Mouse (Mus musculus): ENCODE data around the gene Mpzl3.
A peak's percentile ranks its signal among the peaks of the same experiment; 100 is the strongest.
"Not testable (repeated sequence)": the region's sequence is repeated elsewhere in the genome, so short reads cannot be mapped to it uniquely, and the experiment has no call there.

Mpzl3 gene

DNA sequence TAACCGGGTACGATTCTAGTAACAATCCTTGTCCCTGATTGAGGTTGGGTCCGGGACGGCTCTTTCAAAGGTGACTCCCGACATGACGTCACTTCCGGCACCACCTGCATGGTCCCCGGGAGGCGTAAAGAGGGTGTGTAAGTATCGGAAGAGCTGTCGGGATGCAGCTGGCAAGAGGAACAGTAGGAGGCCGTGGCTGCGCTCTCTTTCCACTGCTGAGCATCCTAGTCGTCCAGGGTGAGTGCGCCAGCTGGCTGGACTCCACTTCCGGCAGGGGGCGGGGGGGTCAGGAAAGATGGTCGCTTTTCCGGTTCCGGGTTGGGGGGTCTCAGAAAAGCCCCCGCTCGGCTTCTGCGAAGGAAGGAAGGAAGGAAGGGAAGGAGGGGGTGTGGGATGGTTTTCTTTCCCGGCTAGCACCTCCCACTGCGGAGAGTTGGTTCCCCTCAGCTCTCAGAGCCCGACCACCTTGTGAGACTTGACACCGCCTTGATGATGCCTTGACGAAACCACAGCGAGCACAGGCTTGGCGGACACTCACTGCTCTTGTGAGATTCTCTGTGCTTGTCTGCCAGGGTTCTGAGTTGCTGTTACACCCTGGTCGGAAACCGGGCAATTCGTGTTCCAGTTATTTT is at the start of gene Mpzl3:
Gene Mpzl3, plus strand, starts transcription at position 105 of the 632 bp plus-strand sequence.
- peak; percentile 82 for DNase-seq

DNA sequence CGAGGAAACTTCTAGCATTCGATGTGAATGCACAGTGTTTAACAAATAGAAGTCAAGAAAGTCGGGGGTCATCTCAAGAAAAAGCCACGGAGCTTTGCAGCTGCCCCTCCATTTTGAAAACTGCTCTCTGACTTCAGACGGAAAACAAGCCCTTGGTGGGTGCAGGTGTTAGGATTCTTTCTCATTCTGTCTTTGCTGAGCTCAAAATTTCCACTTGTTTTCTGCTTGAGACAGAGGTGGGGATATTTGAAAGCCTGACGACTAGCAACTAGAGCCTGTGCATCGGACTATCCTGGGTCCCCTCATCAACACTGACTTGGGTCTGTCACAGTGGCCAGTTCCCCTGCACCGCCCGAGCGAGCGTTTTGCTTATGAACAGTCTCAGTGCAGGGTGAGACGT is 47.6 kb upstream of the Mpzl3 start:
- no peak for DNase-seq

GRCm38 (mm10) chr9:45008342-45008741 is 46.6 kb upstream of the Mpzl3 start:
- no peak for DNase-seq

- DNase-seq: no peak
These were observed 45.6 kb upstream of the Mpzl3 start, which contains the start of gene Cd3e for GRCm38 (mm10) chr9:45009180-45010078. Gene Cd3e (minus strand): TSS chr9:45009627.

GRCm38 (mm10) chr9:45010461-45010860 is 44.5 kb upstream of the Mpzl3 start:
- DNase-seq: no peak

DNA sequence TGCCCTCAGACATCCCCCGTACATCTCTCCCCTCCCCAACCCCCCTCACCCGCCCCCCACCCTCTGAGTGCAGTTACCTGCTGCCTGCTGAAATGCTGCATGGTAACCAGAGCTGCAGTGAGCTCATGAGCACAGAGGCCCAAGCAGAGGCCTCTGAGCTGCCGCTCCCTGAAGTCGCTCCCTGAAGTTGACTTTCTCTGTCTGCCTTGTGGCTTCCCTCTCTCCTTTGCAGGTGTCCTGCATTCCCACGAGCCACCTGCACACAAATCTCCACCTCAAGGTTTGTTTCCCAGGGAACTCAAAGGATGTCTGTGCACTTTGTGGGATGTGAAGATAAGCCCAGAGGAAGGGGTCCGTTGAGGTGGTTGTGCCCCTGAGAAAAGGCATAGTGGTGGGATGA is 43.7 kb upstream of the Mpzl3 start:
- no peak for DNase-seq

DNA sequence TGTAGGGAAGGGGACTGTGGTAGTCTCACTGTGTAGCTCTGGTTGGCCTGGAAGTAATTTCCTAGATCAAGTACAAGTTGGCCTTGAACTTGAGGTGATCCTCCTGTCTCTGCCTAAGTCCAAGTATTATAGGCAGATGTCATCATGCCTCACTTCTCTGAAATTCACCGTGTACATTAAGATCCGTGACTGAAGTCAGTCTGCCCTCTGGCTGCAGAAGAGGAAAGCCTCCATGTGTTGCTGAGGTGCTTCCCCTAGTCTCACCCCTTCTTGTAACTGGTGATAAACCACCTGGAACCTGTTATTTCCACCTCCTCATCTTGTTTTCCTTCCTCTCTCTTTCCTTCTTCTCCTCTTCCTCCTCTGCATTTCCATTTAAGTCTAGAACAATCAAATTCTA is 40.1 kb upstream of the Mpzl3 start:
- no peak for DNase-seq

DNA sequence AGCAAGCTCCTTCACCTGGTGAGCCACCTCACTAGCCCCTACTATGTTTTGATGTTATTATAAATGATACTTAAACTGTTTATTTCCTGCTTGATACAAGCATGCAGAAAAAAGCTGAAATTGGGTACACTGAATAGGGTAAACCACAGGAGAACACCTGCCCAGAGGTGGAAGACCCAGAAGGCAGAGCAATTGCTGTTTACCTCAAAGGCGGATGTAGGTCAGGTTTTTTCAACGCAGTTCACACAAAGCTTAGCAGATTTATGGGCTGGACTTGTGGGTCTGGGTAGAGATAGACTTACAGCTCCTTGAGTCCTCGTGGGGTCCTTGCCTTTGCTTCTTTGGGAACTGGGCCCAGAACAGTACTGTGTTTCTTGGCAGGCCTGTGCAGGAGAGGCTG is 39.1 kb upstream of the Mpzl3 start:
- DNase-seq: no peak

- no peak for DNase-seq
These were observed 37.0 kb upstream of the Mpzl3 start for GRCm38 (mm10) chr9:45018031-45018430.

- peak; percentile 73 for DNase-seq
These were observed 32.2 kb upstream of the Mpzl3 start for GRCm38 (mm10) chr9:45022800-45023199.

GRCm38 (mm10) chr9:45023638-45024037 is 31.3 kb upstream of the Mpzl3 start:
- no peak for DNase-seq

DNA sequence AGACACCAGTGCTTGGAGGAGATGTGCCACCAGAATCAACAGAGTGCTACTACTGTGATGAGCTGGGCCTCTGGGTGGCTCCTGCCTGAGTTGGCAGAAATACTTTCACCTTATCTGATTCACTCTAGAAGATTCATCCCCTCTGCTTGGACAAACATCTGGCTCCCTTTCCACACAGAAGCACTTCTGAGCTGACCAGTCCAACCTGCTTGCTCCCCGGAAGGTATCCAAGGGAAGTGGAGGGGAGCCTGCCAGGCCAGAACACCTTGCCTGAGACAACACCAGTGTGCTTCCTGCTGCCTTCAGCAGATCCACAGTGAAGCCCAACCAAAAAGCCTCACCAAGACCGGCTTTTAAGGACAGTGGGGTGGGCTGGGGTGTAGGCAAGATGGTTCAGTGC is 30.8 kb upstream of the Mpzl3 start:
- DNase-seq: no peak

GRCm38 (mm10) chr9:45027376-45027775 is 27.6 kb upstream of the Mpzl3 start:
- no peak for DNase-seq

GRCm38 (mm10) chr9:45030341-45030740 is 24.6 kb upstream of the Mpzl3 start:
- no peak for DNase-seq

DNA sequence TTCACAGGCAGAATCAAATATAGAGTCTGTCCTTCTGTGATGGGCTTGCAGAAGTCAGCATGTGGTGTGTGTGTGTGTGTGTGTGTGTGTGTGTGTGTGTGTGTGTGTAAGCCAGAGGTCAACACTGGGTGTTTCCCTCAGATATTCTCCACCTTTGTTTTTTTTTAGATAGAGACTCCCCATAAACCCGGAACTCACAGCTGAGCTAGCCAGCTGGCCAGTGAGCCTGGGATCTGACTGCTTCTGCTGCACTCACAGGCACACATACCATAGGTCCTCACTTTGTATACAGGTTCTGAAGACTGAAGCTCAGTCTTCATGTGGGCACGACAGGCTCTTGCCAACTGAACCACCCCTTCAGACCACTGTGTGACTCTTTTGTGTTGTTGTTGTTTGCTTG is 22.7 kb upstream of the Mpzl3 start:
- no peak for DNase-seq

- no peak for DNase-seq
These were observed 20.5 kb upstream of the Mpzl3 start for GRCm38 (mm10) chr9:45034526-45034925.

- not testable (repeated sequence) for DNase-seq
These were observed 17.2 kb upstream of the Mpzl3 start for GRCm38 (mm10) chr9:45037803-45038202.

DNA sequence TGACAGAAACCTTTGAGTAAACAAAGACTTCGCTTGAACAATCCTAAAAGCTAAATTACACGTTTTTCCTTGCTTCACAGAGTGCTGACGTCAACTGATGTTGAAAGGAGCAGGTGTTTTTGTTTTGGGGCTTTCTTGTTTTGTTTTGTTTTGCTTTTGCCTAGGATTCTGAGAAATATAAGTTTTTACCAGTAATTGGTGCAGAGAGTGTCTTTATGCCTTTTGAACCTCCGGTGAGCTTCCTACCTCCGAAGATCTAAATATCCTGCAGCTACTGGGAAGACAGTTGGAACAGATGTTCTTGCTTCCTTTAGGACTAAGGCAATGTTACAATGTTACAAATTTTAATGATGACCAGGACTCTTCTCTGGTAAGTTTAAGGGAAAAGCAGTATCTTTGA is 15.5 kb upstream of the Mpzl3 start, which contains the start of gene Mpzl2:
Gene Mpzl2, plus strand, starts transcription at position 301 of the 400 bp plus-strand sequence.
- DNase-seq: no peak

DNA sequence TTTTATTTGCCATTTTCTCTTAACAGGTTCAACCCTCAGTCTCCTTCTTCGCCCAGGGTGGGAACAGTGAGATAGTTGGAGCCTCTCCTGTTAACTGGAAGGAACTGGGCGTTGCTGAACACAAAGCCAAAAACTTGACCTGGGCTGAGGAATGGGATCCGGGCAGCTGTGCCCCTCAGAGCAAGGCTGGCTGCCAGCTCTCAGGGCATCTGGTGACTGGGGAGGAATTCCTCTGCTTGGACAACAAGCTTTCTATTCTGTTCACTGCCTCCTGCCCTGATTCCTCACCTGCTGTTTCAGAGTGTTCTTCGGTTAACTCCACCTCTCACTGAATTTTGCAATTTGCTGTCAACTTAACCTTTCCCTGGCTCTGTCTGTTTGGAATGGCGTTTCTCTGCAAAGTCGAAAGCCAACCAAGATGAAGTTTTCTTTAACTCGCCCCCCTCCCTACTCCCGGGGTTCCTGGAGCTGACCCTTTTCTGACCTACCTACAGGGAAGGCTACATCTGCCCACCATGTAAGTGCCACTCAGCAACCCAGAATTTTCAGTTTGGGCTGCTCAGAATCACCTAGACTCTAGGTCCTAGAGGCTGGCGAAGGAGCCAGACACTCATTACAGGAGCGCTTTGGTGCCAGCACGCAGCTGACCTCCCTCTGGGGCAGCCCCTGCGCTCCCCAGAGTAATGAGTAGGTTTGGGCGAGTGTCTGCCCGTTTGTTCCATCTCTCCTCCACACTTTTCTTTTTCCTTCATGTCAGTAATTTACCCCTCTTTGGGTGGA is 14.7 kb upstream of the Mpzl3 start:
- DNase-seq: no peak

DNA sequence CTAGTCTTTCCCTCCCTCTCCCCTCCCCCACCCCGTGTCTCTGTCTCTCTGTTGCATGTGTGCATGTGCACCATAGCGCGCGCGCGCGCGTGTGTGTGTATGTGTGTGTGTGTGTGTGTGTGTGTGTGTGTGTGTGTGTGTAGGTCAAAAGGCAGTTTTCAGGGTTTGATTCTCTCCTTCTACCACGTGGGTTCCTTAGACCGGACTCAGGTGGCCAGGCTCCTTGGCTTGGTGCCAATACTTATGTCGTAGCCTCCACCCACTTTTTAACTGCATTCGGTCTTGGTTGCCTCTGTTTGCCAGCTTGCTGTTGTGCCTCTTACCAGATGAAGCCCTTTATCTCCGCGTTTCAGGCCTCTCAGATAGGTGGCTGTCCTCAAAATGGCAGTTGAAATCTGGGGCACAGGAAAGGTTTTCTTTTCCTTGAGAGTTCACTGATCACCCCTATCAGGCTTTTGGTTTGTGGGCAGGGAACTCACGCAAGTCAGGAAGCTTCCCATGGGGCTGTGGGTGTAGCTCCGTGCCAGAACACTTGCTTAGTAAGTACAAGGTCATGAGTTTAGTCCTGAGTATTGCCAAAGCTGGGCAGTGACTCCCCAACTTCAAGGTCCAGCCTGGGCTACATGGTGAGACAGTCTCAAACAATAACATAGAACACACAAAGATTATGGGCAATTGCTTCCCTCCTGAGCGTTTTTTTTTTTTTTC is 13.7 kb upstream of the Mpzl3 start:
- DNase-seq: no peak

DNA sequence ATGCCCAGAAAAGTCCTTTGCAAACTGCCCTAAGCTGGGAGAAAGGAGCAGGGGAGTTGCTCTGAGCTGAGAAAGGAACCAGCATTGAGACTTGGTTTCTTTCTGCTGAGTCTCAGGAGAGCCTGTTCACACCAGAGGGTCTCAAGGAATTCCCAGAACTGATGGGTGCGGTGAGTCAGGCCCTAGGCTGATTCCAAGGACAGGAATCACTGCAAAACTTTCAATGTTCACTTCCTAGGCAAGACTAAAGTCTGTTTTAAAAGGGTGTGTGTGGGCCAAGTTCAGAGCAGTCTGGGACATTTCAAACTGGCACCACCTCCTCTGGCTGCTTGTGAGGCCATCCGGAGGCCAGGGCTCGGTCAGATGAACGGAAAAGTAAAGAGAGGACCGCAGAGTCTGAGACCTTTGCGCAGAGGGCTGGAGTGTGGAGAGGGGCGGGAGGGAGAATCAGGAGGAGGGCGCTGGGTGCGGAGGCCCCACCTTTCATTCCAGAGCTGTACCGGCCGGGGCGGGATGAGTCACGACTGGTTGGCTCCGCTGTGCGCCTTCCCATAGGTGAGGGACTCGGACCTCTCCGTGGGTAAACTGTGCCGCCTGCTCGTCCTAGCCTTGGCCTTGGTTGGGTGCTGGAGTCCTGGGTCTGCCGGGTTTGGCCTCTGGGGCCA is 12.8 kb upstream of the Mpzl3 start:
- peak; percentile 53 for DNase-seq

- no peak for DNase-seq
These were observed 12.0 kb upstream of the Mpzl3 start for GRCm38 (mm10) chr9:45042947-45043346.
